Mouse (Mus musculus) splenic B cell, adult 2 months (primary cell): ENCODE measurements around the gene Sccpdh.

Source experiments
- DNase-seq: peaks from one replicate; pipeline ENCODE4 v3.0.0-alpha.2; 2011; ENCODE audit warnings: low read depth, low spot score
- H3K27me3 ChIP-seq: 2 replicates; pipeline ENCODE4 v1.6.1; 2012; ENCODE audit warnings: mild to moderate bottlenecking, low read length, moderate library complexity, mixed read lengths; ENCODE audit not compliant: control insufficient read depth, poor library complexity, insufficient read depth, severe bottlenecking
- H3K36me3 ChIP-seq: 2 replicates; pipeline ENCODE4 v1.6.1; 2012; ENCODE audit warnings: mild to moderate bottlenecking, low read length, moderate library complexity, mixed read lengths; ENCODE audit not compliant: control insufficient read depth, poor library complexity, insufficient read depth, severe bottlenecking

Gene Sccpdh

GRCm38 (mm10) chr1:179668013-179668805, at the start of gene Sccpdh:
Sccpdh (plus strand) TSS chr1:179668210.
- Histone ChIP-seq H3K27me3 (no peaks in the 10 kb centered on the region), H3K36me3 (no peaks in the 10 kb centered on the region)
- peak; percentile 84 for DNase-seq

- DNase-seq = no peak
- Histone ChIP-seq H3K27me3 (no peaks in the 10 kb centered on the region), H3K36me3 (no peaks in the 10 kb centered on the region)
Observed at GRCm38 (mm10) chr1:179622665-179623064, 45.3 kb upstream of the Sccpdh start.

GRCm38 (mm10) chr1:179623657-179624056, 44.4 kb upstream of the Sccpdh start:
- Histone ChIP-seq H3K27me3 (no peaks in the 10 kb centered on the region), H3K36me3 (no peaks in the 10 kb centered on the region)
- DNase-seq = peak; percentile 57

- Histone ChIP-seq H3K36me3 (no peaks in the 10 kb centered on the region), H3K27me3 (no peaks in the 10 kb centered on the region)
- peak; percentile 69 for DNase-seq
Observed at GRCm38 (mm10) chr1:179624354-179624753, 43.7 kb upstream of the Sccpdh start.

GRCm38 (mm10) chr1:179627855-179628254, 40.2 kb upstream of the Sccpdh start:
- H3K36me3 ChIP-seq = no peaks in the 10 kb centered on the region
- H3K27me3 ChIP-seq = no peaks in the 10 kb centered on the region
- DNase-seq = no peak

- H3K27me3 ChIP-seq = no peaks in the 10 kb centered on the region
- peak; percentile 12 for DNase-seq
Observed at GRCm38 (mm10) chr1:179628438-179629106, 39.4 kb upstream of the Sccpdh start.

GRCm38 (mm10) chr1:179629276-179629675, 38.7 kb upstream of the Sccpdh start:
- Histone ChIP-seq H3K36me3 (no peaks in the 10 kb centered on the region), H3K27me3 (no peaks in the 10 kb centered on the region)
- no peak for DNase-seq

More at GRCm38 (mm10) chr1:179628438-179629106, 39.4 kb upstream of the Sccpdh start:
- H3K36me3 ChIP-seq = no peaks in the 10 kb centered on the region

- DNase-seq = no peak
- H3K27me3 ChIP-seq = no peaks in the 10 kb centered on the region
- H3K36me3 ChIP-seq = no peaks in the 10 kb centered on the region
Observed at GRCm38 (mm10) chr1:179632746-179633413, 35.1 kb upstream of the Sccpdh start.

- DNase-seq = peak; percentile 65
- Histone ChIP-seq H3K27me3 (no peaks in the 10 kb centered on the region), H3K36me3 (no peaks in the 10 kb centered on the region)
Observed at GRCm38 (mm10) chr1:179633414-179633752, 34.6 kb upstream of the Sccpdh start.

- H3K36me3 ChIP-seq = no peaks in the 10 kb centered on the region
- no peak for DNase-seq
- no peaks in the 10 kb centered on the region for H3K27me3 ChIP-seq
Observed at GRCm38 (mm10) chr1:179634159-179634558, 33.9 kb upstream of the Sccpdh start.

GRCm38 (mm10) chr1:179642726-179643125, 25.3 kb upstream of the Sccpdh start:
- no peaks in the 10 kb centered on the region for H3K36me3 ChIP-seq
- DNase-seq = no peak

GRCm38 (mm10) chr1:179644151-179644550, 23.9 kb upstream of the Sccpdh start:
- H3K27me3 ChIP-seq = no peaks in the 10 kb centered on the region; the same call in 1 of the 2 replicates
- no peak for DNase-seq
- no peaks in the 10 kb centered on the region for H3K36me3 ChIP-seq

More at GRCm38 (mm10) chr1:179642726-179643125, 25.3 kb upstream of the Sccpdh start:
- H3K27me3 ChIP-seq = no peaks in the 10 kb centered on the region; the same call in 1 of the 2 replicates

- Histone ChIP-seq H3K27me3 (no peaks in the 10 kb centered on the region; the same call in 1 of the 2 replicates), H3K36me3 (no peaks in the 10 kb centered on the region)
- DNase-seq = peak; percentile 74
Observed at GRCm38 (mm10) chr1:179645101-179645979, 22.7 kb upstream of the Sccpdh start.

GRCm38 (mm10) chr1:179645980-179646268, 22.1 kb upstream of the Sccpdh start:
- no peaks in the 10 kb centered on the region for H3K36me3 ChIP-seq
- H3K27me3 ChIP-seq = no peaks in the 10 kb centered on the region; the same call in 1 of the 2 replicates
- DNase-seq = no peak
